Mouse (Mus musculus): Measurements from ENCODE around the gene Iqck.

GRCm38 (mm10) chr7:118928316-118928715 is 72.8 kb downstream of the Iqck start:
- no peak for TF ChIP-seq EP300 (IDR thresholded peaks at IDR 0.05; ENCODE audit: low read depth)
- TF ChIP-seq CTCF (IDR thresholded peaks at IDR 0.05; ENCODE audit: low read depth), result no peak

Measured in liver, embryonic 14.5 days (tissue).